In genomic region chr10:23480474-23480873, GRCm38 (mm10) we compare ENCODE assay signal across 25 mouse cellular contexts.
"Had no signal": no experiment of that assay in that cellular context is flagged by ENCODE, and none has a peak within 500 bp of the region (broad histone marks: within the 10 kb centered on the region; RNA-seq: fewer than 3 reads in every experiment).

No protein-coding gene starts in this region.

- H3K9ac ChIP-seq: embryonic facial prominence, embryonic 12.5 days; embryonic facial prominence, embryonic 13.5 days; embryonic facial prominence, embryonic 15.5 days; forebrain, embryonic 12.5 days; forebrain, embryonic 13.5 days; forebrain, embryonic 15.5 days; forebrain, postnatal 0 days had no signal

- H3K36me3 ChIP-seq: embryonic facial prominence, embryonic 10.5 days; embryonic facial prominence, embryonic 12.5 days; embryonic facial prominence, embryonic 13.5 days; embryonic facial prominence, embryonic 15.5 days; forebrain, embryonic 10.5 days; forebrain, embryonic 12.5 days; forebrain, embryonic 15.5 days had no signal

- H3K4me1 ChIP-seq: embryonic facial prominence, embryonic 10.5 days; embryonic facial prominence, embryonic 12.5 days; embryonic facial prominence, embryonic 13.5 days; embryonic facial prominence, embryonic 15.5 days; forebrain, embryonic 10.5 days; forebrain, embryonic 12.5 days; forebrain, embryonic 13.5 days; forebrain, embryonic 15.5 days had no signal

- H3K27me3 ChIP-seq: embryonic facial prominence, embryonic 12.5 days; embryonic facial prominence, embryonic 13.5 days; embryonic facial prominence, embryonic 15.5 days; forebrain, embryonic 12.5 days; forebrain, embryonic 13.5 days; forebrain, embryonic 15.5 days had no signal

- H3K4me3 ChIP-seq: embryonic facial prominence, embryonic 10.5 days; embryonic facial prominence, embryonic 12.5 days; embryonic facial prominence, embryonic 13.5 days; embryonic facial prominence, embryonic 15.5 days; erythroblast, embryonic 14.5 days; forebrain, embryonic 10.5 days; forebrain, embryonic 12.5 days; forebrain, embryonic 13.5 days; forebrain, embryonic 15.5 days; gastrocnemius, adult 2 months had no signal

- H3K27ac ChIP-seq: embryonic facial prominence, embryonic 10.5 days; embryonic facial prominence, embryonic 12.5 days; embryonic facial prominence, embryonic 13.5 days; embryonic facial prominence, embryonic 15.5 days; forebrain, embryonic 10.5 days; forebrain, embryonic 12.5 days; forebrain, embryonic 13.5 days; forebrain, embryonic 15.5 days; gastrocnemius, adult 2 months had no signal

- DNase-seq: cerebellum, adult 2 months; cerebellum, adult 8-10 months; cerebellum, adult 9-10 months; cerebellum, adult 9-11 months; cerebellum, postnatal 10 days; cerebellum, postnatal 14 days; cerebellum, postnatal 25 days; cerebellum, postnatal 36 days; embryo, embryonic 11 days; forebrain, postnatal 0 days; gastrocnemius, adult 2 months; gastrocnemius, postnatal 10 days; gastrocnemius, postnatal 14 days; gastrocnemius, postnatal 25 days; gastrocnemius, postnatal 36 days; heart, adult 18-20 months had no signal

- H3K4me2 ChIP-seq: embryonic facial prominence, embryonic 12.5 days; embryonic facial prominence, embryonic 13.5 days; embryonic facial prominence, embryonic 15.5 days; forebrain, embryonic 12.5 days; forebrain, embryonic 13.5 days; forebrain, embryonic 15.5 days had no signal
